Mouse (Mus musculus) MEL (cell line): ENCODE data around the gene Retn. TPM values are rescaled to one million over a fixed set of nuclear protein-coding genes. Genes with fewer than 3 reads are reported as not detected.

ENCODE experiments used
- DNase-seq: peaks from one replicate; pipeline ENCODE4 v3.0.0; 2011; ENCODE audit warnings: low read depth, low spot score
- H3K27ac ChIP-seq: 2 replicates; pipeline ENCODE4 v1.5.1; 2012; ENCODE audit warnings: low read depth, mild to moderate bottlenecking, control low read depth, low read length, moderate library complexity; ENCODE audit not compliant: control insufficient read depth
- H3K27me3 ChIP-seq, 2 experiments: fragments of 150-350 bp in 1 of 2; sonication (generic) in 1 of 2; 2 replicates each; pipeline ENCODE4 v1.6.1; 2012; ENCODE audit warnings: low read length in 2 of 2, mild to moderate bottlenecking in 2 of 2, improper control_type of control experiment in 1 of 2, moderate library complexity in 1 of 2; ENCODE audit not compliant: insufficient read depth in 2 of 2, control insufficient read depth in 1 of 2
- H3K36me3 ChIP-seq, 2 experiments: 2 replicates each; pipeline ENCODE4 v1.6.1; 2012 to 2014; ENCODE audit warnings: low read length in 2 of 2, improper control_type of control experiment in 1 of 2, inconsistent platforms in 1 of 2, mild to moderate bottlenecking in 1 of 2; ENCODE audit not compliant: insufficient read depth in 2 of 2, control insufficient read depth in 1 of 2
- H3K4me1 ChIP-seq, 2 experiments: fragments of 150-350 bp in 1 of 2; sonication (generic) in 1 of 2; 2 replicates each; pipeline ENCODE4 v1.6.1; 2012; ENCODE audit warnings: low read length in 2 of 2, improper control_type of control experiment in 1 of 2, mild to moderate bottlenecking in 1 of 2; ENCODE audit not compliant: insufficient read depth in 2 of 2, control insufficient read depth in 1 of 2
- H3K4me3 ChIP-seq, 2 experiments: fragments of 150-350 bp in 1 of 2; sonication (generic) in 1 of 2; 2 replicates each; pipeline ENCODE4 v1.5.1; 2012; ENCODE audit warnings: low read depth in 2 of 2, low read length in 2 of 2, mild to moderate bottlenecking in 2 of 2, moderate library complexity in 2 of 2, control low read depth in 1 of 2, improper control_type of control experiment in 1 of 2; ENCODE audit not compliant: control insufficient read depth in 1 of 2, insufficient read depth in 1 of 2
- H3K79me2 ChIP-seq: 2 replicates; pipeline ENCODE4 v1.6.1; 2012; ENCODE audit warnings: mild to moderate bottlenecking, low read length, moderate library complexity; ENCODE audit not compliant: control insufficient read depth, poor library complexity, insufficient read depth
- H3K9ac ChIP-seq: 2 replicates; pipeline ENCODE4 v1.6.1; 2012; ENCODE audit warnings: low read depth, mild to moderate bottlenecking, control low read depth, low read length, moderate library complexity; ENCODE audit not compliant: control insufficient read depth, poor library complexity, severe bottlenecking
- H3K9me3 ChIP-seq: fragments of 150-350 bp; sonication (generic); replicated peaks from 2 replicates; pipeline ENCODE4 v1.6.1; 2012; ENCODE audit warnings: mild to moderate bottlenecking, low read length, improper control_type of control experiment, moderate library complexity; ENCODE audit not compliant: insufficient read depth
- CHD2 ChIP-seq: IDR thresholded peaks from 2 replicates; pipeline ENCODE4 v1.6.1; 2011; ENCODE audit warnings: low read length, improper control_type of control experiment
- CTCF ChIP-seq, 3 experiments: IDR thresholded peaks in 2 of 3; conservative IDR thresholded peaks in 1 of 3; 2 replicates each; pipeline ENCODE4 v1.5.1; 2011 to 2012; ENCODE audit warnings: low read length in 3 of 3, low read depth in 2 of 3, mild to moderate bottlenecking in 2 of 3, improper control_type of control experiment in 1 of 3, inconsistent platforms in 1 of 3, mixed read lengths in 1 of 3, moderate library complexity in 1 of 3; ENCODE audit not compliant: control insufficient read depth in 1 of 3, insufficient read depth in 1 of 3, poor library complexity in 1 of 3, severe bottlenecking in 1 of 3
- ELF1 ChIP-seq: IDR thresholded peaks from 2 replicates; pipeline ENCODE4 v1.6.1; 2014; ENCODE audit warnings: low read depth, mild to moderate bottlenecking, inconsistent platforms, low read length, improper control_type of control experiment, moderate library complexity
- EP300 ChIP-seq, 2 experiments: IDR thresholded peaks; 2 replicates each; pipeline ENCODE4 v1.6.1; 2011; ENCODE audit warnings: improper control_type of control experiment in 2 of 2, low read length in 2 of 2, low read depth in 1 of 2, mild to moderate bottlenecking in 1 of 2
- ETS1 ChIP-seq: IDR thresholded peaks from 2 replicates; pipeline ENCODE4 v1.6.1; 2012; ENCODE audit warnings: low read depth, mild to moderate bottlenecking, inconsistent platforms, low read length, improper control_type of control experiment, moderate library complexity
- GATA1 ChIP-seq: IDR thresholded peaks from 2 replicates; pipeline ENCODE4 v1.6.1; 2011; ENCODE audit warnings: low read depth, low read length, improper control_type of control experiment
- HCFC1 ChIP-seq: IDR thresholded peaks from 2 replicates; pipeline ENCODE4 v1.6.1; 2012; ENCODE audit warnings: low read depth, mild to moderate bottlenecking, inconsistent platforms, low read length, improper control_type of control experiment, moderate library complexity
- JUND ChIP-seq: IDR thresholded peaks from 2 replicates; pipeline ENCODE4 v1.6.1; 2011; ENCODE audit warnings: low read depth, mild to moderate bottlenecking, improper control_type of control experiment, low read length
- MAFK ChIP-seq: IDR thresholded peaks from 2 replicates; pipeline ENCODE4 v1.6.1; 2011; ENCODE audit warnings: low read depth, mild to moderate bottlenecking, low read length, improper control_type of control experiment, borderline replicate concordance
- MAX ChIP-seq: IDR thresholded peaks from 2 replicates; pipeline ENCODE4 v1.6.1; 2011; ENCODE audit warnings: low read length, improper control_type of control experiment
- MEF2A ChIP-seq: IDR thresholded peaks from 2 replicates; pipeline ENCODE4 v1.6.1; 2014; ENCODE audit warnings: low read depth, mild to moderate bottlenecking, inconsistent platforms, low read length, improper control_type of control experiment; ENCODE audit not compliant: poor library complexity, insufficient replicate concordance, severe bottlenecking; ENCODE audit errors: extremely low read depth
- MXI1 ChIP-seq: IDR thresholded peaks from 2 replicates; pipeline ENCODE4 v1.6.1; 2011; ENCODE audit warnings: mild to moderate bottlenecking, low read depth, low read length, improper control_type of control experiment
- MYC ChIP-seq: IDR thresholded peaks from 2 replicates; pipeline ENCODE4 v1.6.1; 2011; ENCODE audit warnings: low read depth, mild to moderate bottlenecking, low read length, improper control_type of control experiment, moderate library complexity
- NELFE ChIP-seq: IDR thresholded peaks from 2 replicates; pipeline ENCODE4 v1.6.1; 2011; ENCODE audit warnings: low read depth, low read length, improper control_type of control experiment
- NRF1 ChIP-seq: IDR thresholded peaks from 2 replicates; pipeline ENCODE4 v1.6.1; 2014; ENCODE audit warnings: low read depth, mild to moderate bottlenecking, inconsistent platforms, low read length, improper control_type of control experiment, moderate library complexity; ENCODE audit not compliant: poor library complexity, insufficient read depth, severe bottlenecking
- POLR2AphosphoS2 ChIP-seq: IDR thresholded peaks from 2 replicates; pipeline ENCODE4 v1.6.1; 2011; ENCODE audit warnings: low read length, improper control_type of control experiment
- RCOR1 ChIP-seq: IDR thresholded peaks from 2 replicates; pipeline ENCODE4 v1.6.1; 2012; ENCODE audit warnings: low read depth, mild to moderate bottlenecking, inconsistent platforms, low read length, improper control_type of control experiment
- SIN3A ChIP-seq: IDR thresholded peaks from 2 replicates; pipeline ENCODE4 v1.6.1; 2012; ENCODE audit warnings: low read length, improper control_type of control experiment, inconsistent platforms
- SMC3 ChIP-seq: IDR thresholded peaks from 2 replicates; pipeline ENCODE4 v1.6.1; 2011; ENCODE audit warnings: low read depth, low read length, improper control_type of control experiment
- TAL1 ChIP-seq: IDR thresholded peaks from 2 replicates; pipeline ENCODE4 v1.6.1; 2012; ENCODE audit warnings: mild to moderate bottlenecking, inconsistent platforms, low read length, moderate library complexity, mixed read lengths
- TBP ChIP-seq: IDR thresholded peaks from 2 replicates; pipeline ENCODE4 v1.8.0; 2011; ENCODE audit warnings: low read depth, low read length, improper control_type of control experiment
- USF2 ChIP-seq, 2 experiments: IDR thresholded peaks; 2 replicates each; pipeline ENCODE4 v1.6.1; 2011 to 2012; ENCODE audit warnings: improper control_type of control experiment in 2 of 2, low read length in 2 of 2, borderline replicate concordance in 1 of 2, inconsistent platforms in 1 of 2, low read depth in 1 of 2, mild to moderate bottlenecking in 1 of 2; ENCODE audit not compliant: insufficient read depth in 1 of 2
- ZMIZ1 ChIP-seq: IDR thresholded peaks from 2 replicates; pipeline ENCODE4 v1.6.1; 2012; ENCODE audit warnings: low read depth, mild to moderate bottlenecking, inconsistent platforms, low read length, improper control_type of control experiment, moderate library complexity
- ZNF384 ChIP-seq: IDR thresholded peaks from 2 replicates; pipeline ENCODE4 v1.6.1; 2012; ENCODE audit warnings: low read depth, mild to moderate bottlenecking, inconsistent platforms, low read length, improper control_type of control experiment
- polyA plus RNA-seq, 2 experiments: library from polyadenylated mRNA; stranded (reverse) in 1 of 2; unstranded in 1 of 2; fragments of >175 nt in 1 of 2; fragments of >200 nt in 1 of 2; gene quantifications; 2 replicates each; pipeline versions ENCODE4 v1.2.1 to v1.2.4; 2012; ENCODE audit warnings: low replicate concordance in 2 of 2, low read depth in 1 of 2; ENCODE audit not compliant: insufficient read length in 2 of 2, insufficient read depth in 1 of 2, missing spikeins in 1 of 2
- total RNA-seq: library from RNA; depleted of rRNA; stranded (reverse); fragments of 300-350 nt; gene quantifications from 2 replicates; pipeline ENCODE4 v1.2.3, GENCODE M21; 2012

The Retn gene
- total and polyA plus RNA-seq, 3 experiments, result 0.23 to 1.1 TPM; not detected in 1

DNA sequence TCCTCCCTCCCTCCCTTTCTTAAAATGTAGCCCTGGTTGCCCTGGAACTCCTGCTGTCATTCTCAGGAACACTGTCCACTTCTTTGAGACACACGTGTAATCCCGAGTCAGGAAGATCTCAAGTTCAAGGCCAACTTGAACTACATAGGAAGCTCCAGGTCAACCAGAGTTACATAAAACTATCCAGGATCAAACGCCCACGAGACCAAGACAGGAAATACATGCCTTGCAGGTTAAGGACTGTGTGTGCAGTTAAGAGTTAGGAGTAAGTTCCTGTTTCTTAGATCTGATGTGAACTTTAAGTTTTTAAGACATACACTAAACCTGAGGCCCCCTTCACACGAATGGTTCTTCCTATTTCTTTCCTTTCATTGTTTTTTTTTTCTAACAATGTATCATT lies 28.6 kb upstream of the Retn start (continued):
- peak; percentile 29; the same call in 1 of the 2 replicates for TF ChIP-seq POLR2AphosphoS2
- TF ChIP-seq TAL1, result peak; percentile 13; the same call in 1 of the 2 replicates
- TF ChIP-seq NRF1, result no peak
- TF ChIP-seq RCOR1, result no peak
- TF ChIP-seq MAFK, result no peak
- TF ChIP-seq ZMIZ1, result no peak
- TF ChIP-seq MAX, result peak; percentile 51; the same call in 1 of the 2 replicates
- no peak for TF ChIP-seq JUND
- TF ChIP-seq MYC, result peak; percentile 67; the same call in 1 of the 2 replicates
- TF ChIP-seq ETS1, result no peak
- TF ChIP-seq SIN3A, result peak; percentile 64
- peak; percentile 25 for TF ChIP-seq CHD2
- peak; percentile 45; the same call in 1 of the 2 replicates for TF ChIP-seq HCFC1
- no peak for TF ChIP-seq MEF2A
- TF ChIP-seq NELFE, result peak; percentile 43
- TF ChIP-seq USF2 (IDR thresholded peaks at IDR 0.05; ENCODE audit: borderline replicate concordance in 1 of 2, insufficient read depth in 1 of 2, low read depth in 1 of 2, low read length in 2 of 2), result no peak
- peak; percentile 40; the same call in 1 of the 2 replicates for TF ChIP-seq GATA1
- TF ChIP-seq ELF1, result peak; percentile 42; the same call in 1 of the 2 replicates
- TF ChIP-seq TBP, result peak; percentile 44
- TF ChIP-seq ZNF384, result peak; percentile 73
- TF ChIP-seq EP300 (IDR thresholded peaks at IDR 0.05; ENCODE audit: low read depth in 1 of 2, low read length in 2 of 2), result peak; percentile 65 to 74

DNA sequence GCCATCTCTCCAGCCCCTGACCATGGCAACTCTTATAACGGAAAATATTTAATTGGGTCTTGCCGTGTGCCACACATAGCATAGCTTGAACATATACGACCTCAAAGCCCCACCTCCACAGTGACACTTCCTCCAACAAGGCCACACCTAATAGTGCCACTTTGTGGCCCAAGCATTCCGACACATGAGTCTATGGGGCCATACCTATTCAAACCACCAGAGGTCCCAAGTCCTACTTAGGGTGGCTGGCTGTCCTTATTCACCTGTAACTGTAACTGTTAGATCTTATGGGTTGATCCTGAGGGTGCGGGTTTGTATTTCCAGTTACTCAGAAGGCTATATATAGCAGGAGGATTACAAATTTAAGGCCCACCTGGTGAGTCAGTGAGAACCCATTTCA lies 27.6 kb upstream of the Retn start:
- no peak overlapping the region for H3K9ac ChIP-seq
- no peaks in the 10 kb centered on the region for H3K27me3 ChIP-seq
- peak; percentile 78 for DNase-seq
- peaks cover 11% of the 10 kb centered on the region for H3K79me2 ChIP-seq
- TF ChIP-seq MXI1, result no peak
- TF ChIP-seq CTCF (IDR thresholded peaks at IDR 0.05 in 2 of 3, conservative IDR thresholded peaks at IDR 0.05 in 1 of 3; ENCODE audit: control insufficient read depth in 1 of 3, insufficient read depth in 1 of 3, low read depth in 2 of 3, low read length in 3 of 3, poor library complexity in 1 of 3, severe bottlenecking in 1 of 3), result peak in 2 of 3 experiments; percentile 43 to 53; a peak in 4 of 6 replicates
- peak; percentile 22; the same call in 1 of the 2 replicates for TF ChIP-seq SMC3
- H3K9me3 ChIP-seq, result no peaks in the 10 kb centered on the region
- no peak overlapping the region for H3K4me3 ChIP-seq
- H3K27ac ChIP-seq, result peak overlapping the region; percentile 99
- H3K4me1 ChIP-seq, result peaks cover 10 to 18% of the 10 kb centered on the region in 2 experiments
- H3K36me3 ChIP-seq, result peaks cover 0 to 24% of the 10 kb centered on the region in 2 experiments; a peak in 2 of 4 replicates
